Mouse (Mus musculus): ENCODE results near the gene Adra2c. TPM values are rescaled to one million over a fixed set of nuclear protein-coding genes. Genes with fewer than 3 reads are reported as not detected.
A peak's percentile ranks its signal among the peaks of the same experiment; 100 is the strongest.

Gene Adra2c
- 0.05 and 0.09 TPM in 2 replicates for polyA plus RNA-seq (2014; fragmentation: Nextera tagmentation; extraction: Ambion mirVana)

DNA sequence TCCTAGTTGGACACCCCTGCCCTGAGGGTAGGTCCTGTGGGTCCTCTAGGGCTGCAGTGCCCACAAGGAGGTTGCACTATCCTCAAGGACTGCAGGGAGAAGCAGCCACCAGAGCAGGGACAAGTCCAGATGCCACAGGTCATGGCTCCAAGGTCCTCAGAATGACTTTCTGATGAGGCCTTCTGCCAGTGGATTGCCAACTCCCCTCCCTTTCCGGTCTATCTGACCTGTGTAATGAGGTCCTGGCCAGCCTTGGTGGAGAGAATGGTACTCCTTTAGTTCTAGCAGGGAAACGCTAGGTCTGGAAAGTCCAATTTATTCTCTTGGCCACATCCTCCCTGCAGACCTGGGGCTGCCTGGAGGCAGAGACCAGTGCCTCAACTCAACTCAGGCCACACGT lies at the start of gene Adra2c:
Gene Adra2c, plus strand, starts transcription at position 301 of the 400 bp plus-strand sequence.
- peak within 1 kb of the TSS; percentile 25; the same call in 1 of the 2 replicates for H3K9ac ChIP-seq (ENCODE audit: low read length)

DNA sequence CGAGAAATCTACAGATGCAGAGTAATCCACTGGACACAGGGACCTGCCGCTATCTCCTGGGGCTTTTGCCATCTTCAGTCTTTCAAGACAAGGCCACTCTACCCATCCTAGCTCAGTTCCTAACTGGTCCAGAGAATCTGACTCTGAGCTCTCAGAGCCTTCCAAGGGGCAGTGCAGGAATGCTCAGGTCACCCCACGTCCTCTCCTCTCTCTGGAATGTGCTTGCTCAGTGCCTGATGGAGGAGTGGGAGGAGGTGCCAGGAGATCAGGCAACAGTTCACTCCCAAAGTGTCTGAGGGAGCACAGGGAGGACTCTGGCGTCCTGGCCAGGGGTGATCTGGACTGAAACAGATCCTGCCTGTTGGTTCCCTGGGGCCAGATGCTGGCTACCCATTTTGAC lies 45.0 kb upstream of the Adra2c start:
- no peaks in the 10 kb centered on the region for H3K9me3 ChIP-seq (ENCODE audit: control insufficient read depth, low read length)
- no peak overlapping the region for H3K9ac ChIP-seq (ENCODE audit: low read length)
- H3K27me3 ChIP-seq (ENCODE audit: control insufficient read depth, insufficient read depth, low read length), result no peaks in the 10 kb centered on the region
- 49% methylated on average over 4 of the region's 4 CpGs for WGBS
- 0 out of 4 replicates have a peak, but pooled peaks cover 0 to 4% of the 10 kb centered on the region in 2 experiments for H3K4me1 ChIP-seq (ENCODE audit: control insufficient read depth in 2 of 2, insufficient read depth in 2 of 2, low read length in 2 of 2)
- no peaks in the 10 kb centered on the region for H3K36me3 ChIP-seq (ENCODE audit: control insufficient read depth, insufficient read depth, low read length)
- H3K4me3 ChIP-seq (ENCODE audit: control insufficient read depth in 1 of 2, insufficient read depth in 1 of 2, low read depth in 1 of 2, low read length in 2 of 2), result no peak overlapping the region
- ATAC-seq (ENCODE audit: insufficient number of reproducible peaks, insufficient read depth, low FRiP score, low read depth), result no peak
- H3K27ac ChIP-seq (replicated peaks in 1 of 2; ENCODE audit: control insufficient read depth in 1 of 2, insufficient read depth in 1 of 2, low read depth in 2 of 2, low read length in 2 of 2), result no peak overlapping the region
- H3K4me2 ChIP-seq (ENCODE audit: low read length), result no peak overlapping the region

More for the DNA sequence above, at the start of gene Adra2c:
- WGBS, result 56% methylated on average over 3 of the region's 3 CpGs
- peak within 1 kb of the TSS; percentile 92 for H3K4me2 ChIP-seq (ENCODE audit: low read length)
- peaks cover 95% of the 10 kb centered on the region for H3K27me3 ChIP-seq (ENCODE audit: control insufficient read depth, insufficient read depth, low read length)
- no peaks in the 10 kb centered on the region for H3K36me3 ChIP-seq (ENCODE audit: control insufficient read depth, insufficient read depth, low read length)
- no peak for ATAC-seq (ENCODE audit: insufficient number of reproducible peaks, insufficient read depth, low FRiP score, low read depth)
- peak within 1 kb of the TSS; percentile 47 to 50 for H3K4me3 ChIP-seq (ENCODE audit: control insufficient read depth in 1 of 2, insufficient read depth in 1 of 2, low read depth in 1 of 2, low read length in 2 of 2)
- H3K9me3 ChIP-seq (ENCODE audit: control insufficient read depth, low read length), result no peaks in the 10 kb centered on the region
- H3K4me1 ChIP-seq (ENCODE audit: control insufficient read depth in 2 of 2, insufficient read depth in 2 of 2, low read length in 2 of 2), result peaks cover 0 to 5% of the 10 kb centered on the region in 2 experiments; a peak in 1 of 4 replicates
- H3K27ac ChIP-seq (replicated peaks in 1 of 2; ENCODE audit: control insufficient read depth in 1 of 2, insufficient read depth in 1 of 2, low read depth in 2 of 2, low read length in 2 of 2), result no peak within 1 kb of the TSS

DNA sequence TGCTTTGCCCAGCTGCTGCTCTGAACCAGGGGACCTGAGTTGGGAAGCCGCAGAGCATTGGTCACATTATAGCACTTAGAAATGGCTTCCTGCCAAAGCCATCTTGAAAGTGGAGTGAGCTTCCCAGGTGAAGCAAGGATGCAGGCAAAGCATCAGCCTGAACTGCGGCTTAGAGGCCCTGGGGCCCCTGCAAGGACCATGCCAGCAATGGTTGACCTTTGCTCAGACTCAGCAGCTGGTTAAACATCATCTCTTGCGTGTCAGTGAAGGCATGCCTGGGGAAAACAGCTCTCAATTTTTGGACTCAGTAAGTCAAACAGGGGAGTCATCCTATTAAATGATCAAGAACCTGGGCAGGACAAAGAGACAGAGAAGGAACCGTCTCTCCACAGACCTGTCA lies 40.4 kb upstream of the Adra2c start:
- H3K4me1 ChIP-seq (ENCODE audit: control insufficient read depth in 2 of 2, insufficient read depth in 2 of 2, low read length in 2 of 2), result no peaks in the 10 kb centered on the region
- peaks cover 7% of the 10 kb centered on the region; the same call in 1 of the 2 replicates for H3K9me3 ChIP-seq (ENCODE audit: control insufficient read depth, low read length)
- no peak overlapping the region for H3K4me3 ChIP-seq (ENCODE audit: control insufficient read depth in 1 of 2, insufficient read depth in 1 of 2, low read depth in 1 of 2, low read length in 2 of 2)
- H3K9ac ChIP-seq (ENCODE audit: low read length), result no peak overlapping the region
- no peaks in the 10 kb centered on the region for H3K36me3 ChIP-seq (ENCODE audit: control insufficient read depth, insufficient read depth, low read length)
- ATAC-seq (ENCODE audit: insufficient number of reproducible peaks, insufficient read depth, low FRiP score, low read depth), result no peak
- no peak overlapping the region for H3K4me2 ChIP-seq (ENCODE audit: low read length)
- H3K27ac ChIP-seq (replicated peaks in 1 of 2; ENCODE audit: control insufficient read depth in 1 of 2, insufficient read depth in 1 of 2, low read depth in 2 of 2, low read length in 2 of 2), result no peak overlapping the region
- WGBS, result 83% methylated on average over 4 of the region's 4 CpGs
- H3K27me3 ChIP-seq (ENCODE audit: control insufficient read depth, insufficient read depth, low read length), result no peaks in the 10 kb centered on the region

GRCm38 (mm10) chr5:35238627-35239026 lies 39.5 kb upstream of the Adra2c start:
- H3K27me3 ChIP-seq (ENCODE audit: control insufficient read depth, insufficient read depth, low read length), result no peaks in the 10 kb centered on the region
- WGBS, result 80% methylated on average over 2 of the region's 2 CpGs
- H3K4me1 ChIP-seq (ENCODE audit: control insufficient read depth in 2 of 2, insufficient read depth in 2 of 2, low read length in 2 of 2), result no peaks in the 10 kb centered on the region
- no peak for ATAC-seq (ENCODE audit: insufficient number of reproducible peaks, insufficient read depth, low FRiP score, low read depth)
- H3K36me3 ChIP-seq (ENCODE audit: control insufficient read depth, insufficient read depth, low read length), result no peaks in the 10 kb centered on the region
- peaks cover 7% of the 10 kb centered on the region; the same call in 1 of the 2 replicates for H3K9me3 ChIP-seq (ENCODE audit: control insufficient read depth, low read length)
- H3K4me2 ChIP-seq (ENCODE audit: low read length), result no peak overlapping the region
- H3K27ac ChIP-seq (replicated peaks in 1 of 2; ENCODE audit: control insufficient read depth in 1 of 2, insufficient read depth in 1 of 2, low read depth in 2 of 2, low read length in 2 of 2), result no peak overlapping the region
- no peak overlapping the region for H3K4me3 ChIP-seq (ENCODE audit: control insufficient read depth in 1 of 2, insufficient read depth in 1 of 2, low read depth in 1 of 2, low read length in 2 of 2)
- H3K9ac ChIP-seq (ENCODE audit: low read length), result no peak overlapping the region

- Histone ChIP-seq H3K27ac (replicated peaks in 1 of 2; ENCODE audit: control insufficient read depth in 1 of 2, insufficient read depth in 1 of 2, low read depth in 2 of 2, low read length in 2 of 2) (no peak overlapping the region), H3K9ac (ENCODE audit: low read length) (no peak overlapping the region), H3K36me3 (ENCODE audit: control insufficient read depth, insufficient read depth, low read length) (no peaks in the 10 kb centered on the region), H3K4me3 (ENCODE audit: control insufficient read depth in 1 of 2, insufficient read depth in 1 of 2, low read depth in 1 of 2, low read length in 2 of 2) (no peak overlapping the region), H3K4me2 (ENCODE audit: low read length) (no peak overlapping the region), H3K27me3 (ENCODE audit: control insufficient read depth, insufficient read depth, low read length) (peaks cover 15% of the 10 kb centered on the region), H3K9me3 (ENCODE audit: control insufficient read depth, low read length) (peaks cover 7% of the 10 kb centered on the region; the same call in 1 of the 2 replicates), H3K4me1 (ENCODE audit: control insufficient read depth in 2 of 2, insufficient read depth in 2 of 2, low read length in 2 of 2) (no peaks in the 10 kb centered on the region)
- WGBS, result 70% methylated on average over 3 of the region's 3 CpGs
- ATAC-seq (ENCODE audit: insufficient number of reproducible peaks, insufficient read depth, low FRiP score, low read depth), result no peak
These were observed 36.6 kb upstream of the Adra2c start for GRCm38 (mm10) chr5:35241556-35241955.

GRCm38 (mm10) chr5:35244204-35244603 lies 33.9 kb upstream of the Adra2c start:
- Histone ChIP-seq H3K4me1 (ENCODE audit: control insufficient read depth in 2 of 2, insufficient read depth in 2 of 2, low read length in 2 of 2) (no peaks in the 10 kb centered on the region), H3K4me2 (ENCODE audit: low read length) (no peak overlapping the region), H3K9me3 (ENCODE audit: control insufficient read depth, low read length) (peaks cover 7% of the 10 kb centered on the region; the same call in 1 of the 2 replicates), H3K36me3 (ENCODE audit: control insufficient read depth, insufficient read depth, low read length) (no peaks in the 10 kb centered on the region), H3K27me3 (ENCODE audit: control insufficient read depth, insufficient read depth, low read length) (peaks cover 26% of the 10 kb centered on the region), H3K9ac (ENCODE audit: low read length) (no peak overlapping the region), H3K27ac (replicated peaks in 1 of 2; ENCODE audit: control insufficient read depth in 1 of 2, insufficient read depth in 1 of 2, low read depth in 2 of 2, low read length in 2 of 2) (no peak overlapping the region), H3K4me3 (ENCODE audit: control insufficient read depth in 1 of 2, insufficient read depth in 1 of 2, low read depth in 1 of 2, low read length in 2 of 2) (no peak overlapping the region)
- no peak for ATAC-seq (ENCODE audit: insufficient number of reproducible peaks, insufficient read depth, low FRiP score, low read depth)
- WGBS, result 0% methylated on average over 1 of the region's 1 CpGs

GRCm38 (mm10) chr5:35245555-35246273 lies 32.4 kb upstream of the Adra2c start:
- Histone ChIP-seq H3K4me3 (ENCODE audit: control insufficient read depth in 1 of 2, insufficient read depth in 1 of 2, low read depth in 1 of 2, low read length in 2 of 2) (no peak overlapping the region), H3K9ac (ENCODE audit: low read length) (no peak overlapping the region), H3K4me1 (ENCODE audit: control insufficient read depth in 2 of 2, insufficient read depth in 2 of 2, low read length in 2 of 2) (no peaks in the 10 kb centered on the region), H3K36me3 (ENCODE audit: control insufficient read depth, insufficient read depth, low read length) (no peaks in the 10 kb centered on the region), H3K27ac (replicated peaks in 1 of 2; ENCODE audit: control insufficient read depth in 1 of 2, insufficient read depth in 1 of 2, low read depth in 2 of 2, low read length in 2 of 2) (no peak overlapping the region), H3K4me2 (ENCODE audit: low read length) (no peak overlapping the region), H3K9me3 (ENCODE audit: control insufficient read depth, low read length) (peaks cover 7% of the 10 kb centered on the region; the same call in 1 of the 2 replicates), H3K27me3 (ENCODE audit: control insufficient read depth, insufficient read depth, low read length) (peaks cover 26% of the 10 kb centered on the region)
- ATAC-seq (ENCODE audit: insufficient number of reproducible peaks, insufficient read depth, low FRiP score, low read depth), result no peak
- 58% methylated on average over 11 of the region's 11 CpGs for WGBS

Data from heart, embryonic 14.5 days (tissue).